Mouse (Mus musculus) ES-Bruce4 (cell line): ENCODE measurements at regions not wholly inside any gene's neighbourhood (a gene's known extent, or its start where the extent isn't known, plus 50 kb on each side); places are given as distances from the start of the nearest gene placed in this dataset.

Source experiments
- CTCF ChIP-seq: IDR thresholded peaks from one replicate; pipeline ENCODE4 v1.8.1; 2011; ENCODE audit warnings: low read depth, low read length
- EP300 ChIP-seq: IDR thresholded peaks from 2 replicates; pipeline ENCODE4 v1.6.1; 2011; ENCODE audit warnings: low read depth, low read length; ENCODE audit not compliant: insufficient read depth
- POLR2A ChIP-seq: IDR thresholded peaks from one replicate; pipeline ENCODE4 v1.8.1; 2011; ENCODE audit warnings: low read length; ENCODE audit not compliant: insufficient read depth

- TF ChIP-seq CTCF = no peak
- no peak for TF ChIP-seq POLR2A
- no peak for TF ChIP-seq EP300
Measured at GRCm38 (mm10) chr13:44555979-44556378, 173.3 kb upstream of the Jarid2 start.
